Mouse (Mus musculus): ENCODE measurements at regions not wholly inside any gene's neighbourhood (a gene's known extent, or its start where the extent isn't known, plus 50 kb on each side); places are given as distances from the start of the nearest gene placed in this dataset.
"Not testable (repeated sequence)": the region's sequence is repeated elsewhere in the genome, so short reads cannot be mapped to it uniquely, and the experiment has no call there.

GRCm38 (mm10) chr12:40964996-40965395 is 58.9 kb upstream of the Immp2l start:
- Histone ChIP-seq H3K4me3 (ENCODE audit: low read length) (no peak overlapping the region), H3K9me3 (ENCODE audit: low read length) (no peaks in the 10 kb centered on the region), H3K4me2 (ENCODE audit: low read depth, low read length) (no peak overlapping the region), H3K36me3 (ENCODE audit: insufficient read depth, low read length) (no peaks in the 10 kb centered on the region), H3K9ac (replicated peaks; ENCODE audit: low read length) (no peak overlapping the region), H3K27ac (no peak overlapping the region), H3K4me1 (ENCODE audit: insufficient read depth, low read length) (no peaks in the 10 kb centered on the region), H3K27me3 (ENCODE audit: insufficient read depth, low read length) (no peaks in the 10 kb centered on the region)
- 58% methylated on average over 2 of the region's 2 CpGs for WGBS
- DNase-seq (ENCODE audit: low spot score) (no peak), ATAC-seq (no peak)
- TF ChIP-seq CTCF (IDR thresholded peaks at IDR 0.05; ENCODE audit: low read depth) = no peak

DNA sequence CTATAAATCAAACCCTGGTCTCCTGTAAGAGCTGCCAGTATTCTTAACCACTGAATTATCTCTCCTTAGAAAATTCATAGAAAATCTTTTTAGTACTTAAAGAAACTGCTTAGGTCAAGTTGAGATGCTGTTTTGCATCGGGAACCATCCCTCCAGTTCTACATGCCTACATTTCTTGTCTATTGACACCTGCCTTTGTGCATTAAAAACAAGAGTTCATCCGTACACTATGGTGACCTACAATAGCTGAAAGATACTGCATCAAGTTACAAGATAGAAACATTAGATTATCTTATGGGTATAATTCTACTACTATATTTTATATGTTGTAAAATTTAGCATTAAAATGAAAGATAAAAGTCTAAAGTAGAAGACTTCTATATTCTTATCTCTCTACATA is 57.6 kb upstream of the Immp2l start:
- DNase-seq (ENCODE audit: low spot score) = no peak
- Histone ChIP-seq H3K9me3 (ENCODE audit: low read length) (no peaks in the 10 kb centered on the region), H3K27ac (no peak overlapping the region), H3K36me3 (ENCODE audit: insufficient read depth, low read length) (no peaks in the 10 kb centered on the region), H3K27me3 (ENCODE audit: insufficient read depth, low read length) (no peaks in the 10 kb centered on the region), H3K4me1 (ENCODE audit: insufficient read depth, low read length) (no peaks in the 10 kb centered on the region), H3K4me2 (ENCODE audit: low read depth, low read length) (no peak overlapping the region), H3K9ac (replicated peaks; ENCODE audit: low read length) (no peak overlapping the region), H3K4me3 (ENCODE audit: low read length) (no peak overlapping the region)
- ATAC-seq = no peak
- 90% methylated on average over 2 of the region's 2 CpGs for WGBS
- no peak for TF ChIP-seq CTCF (IDR thresholded peaks at IDR 0.05; ENCODE audit: low read depth)

GRCm38 (mm10) chr12:40966723-40967122 is 57.2 kb upstream of the Immp2l start:
- not testable (repeated sequence) for H3K27me3 ChIP-seq (ENCODE audit: insufficient read depth, low read length); H3K4me3 ChIP-seq (ENCODE audit: low read length); H3K9me3 ChIP-seq (ENCODE audit: low read length); H3K27ac ChIP-seq; DNase-seq (ENCODE audit: low spot score); H3K9ac ChIP-seq (replicated peaks; ENCODE audit: low read length); ATAC-seq; H3K4me1 ChIP-seq (ENCODE audit: insufficient read depth, low read length); H3K36me3 ChIP-seq (ENCODE audit: insufficient read depth, low read length); H3K4me2 ChIP-seq (ENCODE audit: low read depth, low read length)
- WGBS = 95% methylated on average over 6 of the region's 6 CpGs

GRCm38 (mm10) chr12:40972844-40973243 is 51.0 kb upstream of the Immp2l start:
- DNase-seq (ENCODE audit: low spot score) = no peak
- no peaks in the 10 kb centered on the region for H3K36me3 ChIP-seq (ENCODE audit: insufficient read depth, low read length)
- WGBS = 79% methylated on average over 3 of the region's 3 CpGs
- no peak for TF ChIP-seq CTCF (IDR thresholded peaks at IDR 0.05; ENCODE audit: low read depth)
- no peaks in the 10 kb centered on the region for H3K27me3 ChIP-seq (ENCODE audit: insufficient read depth, low read length)
- H3K9ac ChIP-seq (replicated peaks; ENCODE audit: low read length) = no peak overlapping the region
- H3K4me2 ChIP-seq (ENCODE audit: low read depth, low read length) = no peak overlapping the region
- H3K4me3 ChIP-seq (ENCODE audit: low read length) = no peak overlapping the region
- no peaks in the 10 kb centered on the region for H3K4me1 ChIP-seq (ENCODE audit: insufficient read depth, low read length)
- no peaks in the 10 kb centered on the region for H3K9me3 ChIP-seq (ENCODE audit: low read length)
- no peak overlapping the region for H3K27ac ChIP-seq
- ATAC-seq = no peak

Data from hindbrain, postnatal 0 days (tissue).